Mouse (Mus musculus): Measurements from ENCODE around the gene Immp2l. TPM values are rescaled to one million over a fixed set of nuclear protein-coding genes. Genes with fewer than 3 reads are reported as not detected.
"Not testable (repeated sequence)": the region's sequence is repeated elsewhere in the genome, so short reads cannot be mapped to it uniquely, and the experiment has no call there.

Immp2l gene
- total RNA-seq, 1 experiment: 11.4 TPM

- in situ Hi-C loops (cut with MboI; ENCODE audit: low sequenced_read_pairs in 2 of 2, unreplicated experiment in 2 of 2): no loop called here
- H3K9me3 ChIP-seq (ENCODE audit: control insufficient read depth, insufficient read depth, low read depth, low read length): no peaks in the 10 kb centered on the region
- no peak overlapping the region for H3K4me3 ChIP-seq (ENCODE audit: insufficient read depth in 1 of 2, low read depth in 1 of 2, low read length in 2 of 2, poor library complexity in 1 of 2, severe bottlenecking in 1 of 2)
- TF ChIP-seq HCFC1 (IDR thresholded peaks at IDR 0.05; ENCODE audit: borderline replicate concordance, insufficient read depth, low read length): no peak
- TF ChIP-seq ZC3H11A (IDR thresholded peaks at IDR 0.05; ENCODE audit: borderline replicate concordance, low read depth, low read length): no peak
- no peak for TF ChIP-seq ZNF384 (IDR thresholded peaks at IDR 0.05; ENCODE audit: low read depth, low read length)
- no peak for TF ChIP-seq CHD2 (IDR thresholded peaks at IDR 0.05; ENCODE audit: low read depth, low read length)
- TF ChIP-seq MAFK (IDR thresholded peaks at IDR 0.05; ENCODE audit: insufficient read depth, low read depth, low read length): no peak
- H3K36me3 ChIP-seq (ENCODE audit: control insufficient read depth, insufficient read depth, low read length, poor library complexity, severe bottlenecking): no peaks in the 10 kb centered on the region
- H3K4me1 ChIP-seq (ENCODE audit: control insufficient read depth in 2 of 2, insufficient read depth in 2 of 2, low read length in 2 of 2, poor library complexity in 1 of 2): no peaks in the 10 kb centered on the region
- H3K27ac ChIP-seq (ENCODE audit: insufficient read depth, low read depth, low read length, poor library complexity, severe bottlenecking): no peak overlapping the region
- H3K9ac ChIP-seq (ENCODE audit: insufficient read depth, low read depth, low read length, poor library complexity, severe bottlenecking): no peak overlapping the region
- DNase-seq (ENCODE audit: low read depth, low spot score): no peak
Measured at GRCm38 (mm10) chr12:41742887-41743286, 719.0 kb downstream of the Immp2l start.

GRCm38 (mm10) chr12:41763396-41763795 is 739.5 kb downstream of the Immp2l start:
- in situ Hi-C loops (cut with MboI; ENCODE audit: low sequenced_read_pairs in 2 of 2, unreplicated experiment in 2 of 2): no loop called here
- no peak overlapping the region for H3K9ac ChIP-seq (ENCODE audit: insufficient read depth, low read depth, low read length, poor library complexity, severe bottlenecking)
- no peaks in the 10 kb centered on the region for H3K9me3 ChIP-seq (ENCODE audit: control insufficient read depth, insufficient read depth, low read depth, low read length)
- no peaks in the 10 kb centered on the region for H3K4me1 ChIP-seq (ENCODE audit: control insufficient read depth in 2 of 2, insufficient read depth in 2 of 2, low read length in 2 of 2, poor library complexity in 1 of 2)
- TF ChIP-seq MAFK (IDR thresholded peaks at IDR 0.05; ENCODE audit: insufficient read depth, low read depth, low read length) (no peak), CHD2 (IDR thresholded peaks at IDR 0.05; ENCODE audit: low read depth, low read length) (no peak), HCFC1 (IDR thresholded peaks at IDR 0.05; ENCODE audit: borderline replicate concordance, insufficient read depth, low read length) (no peak), ZC3H11A (IDR thresholded peaks at IDR 0.05; ENCODE audit: borderline replicate concordance, low read depth, low read length) (no peak), ZNF384 (IDR thresholded peaks at IDR 0.05; ENCODE audit: low read depth, low read length) (no peak)
- H3K4me3 ChIP-seq (ENCODE audit: insufficient read depth in 1 of 2, low read depth in 1 of 2, low read length in 2 of 2, poor library complexity in 1 of 2, severe bottlenecking in 1 of 2): no peak overlapping the region
- no peak overlapping the region for H3K27ac ChIP-seq (ENCODE audit: insufficient read depth, low read depth, low read length, poor library complexity, severe bottlenecking)
- no peaks in the 10 kb centered on the region for H3K36me3 ChIP-seq (ENCODE audit: control insufficient read depth, insufficient read depth, low read length, poor library complexity, severe bottlenecking)
- DNase-seq (ENCODE audit: low read depth, low spot score): no peak

GRCm38 (mm10) chr12:41773961-41774360 is 750.1 kb downstream of the Immp2l start:
- TF ChIP-seq HCFC1 (IDR thresholded peaks at IDR 0.05; ENCODE audit: borderline replicate concordance, insufficient read depth, low read length) (no peak), ZC3H11A (IDR thresholded peaks at IDR 0.05; ENCODE audit: borderline replicate concordance, low read depth, low read length) (no peak), CHD2 (IDR thresholded peaks at IDR 0.05; ENCODE audit: low read depth, low read length) (no peak), MAFK (IDR thresholded peaks at IDR 0.05; ENCODE audit: insufficient read depth, low read depth, low read length) (no peak), ZNF384 (IDR thresholded peaks at IDR 0.05; ENCODE audit: low read depth, low read length) (no peak)
- no peaks in the 10 kb centered on the region for H3K36me3 ChIP-seq (ENCODE audit: control insufficient read depth, insufficient read depth, low read length, poor library complexity, severe bottlenecking)
- H3K9ac ChIP-seq (ENCODE audit: insufficient read depth, low read depth, low read length, poor library complexity, severe bottlenecking): no peak overlapping the region
- H3K27ac ChIP-seq (ENCODE audit: insufficient read depth, low read depth, low read length, poor library complexity, severe bottlenecking): no peak overlapping the region
- H3K4me1 ChIP-seq (ENCODE audit: control insufficient read depth in 2 of 2, insufficient read depth in 2 of 2, low read length in 2 of 2, poor library complexity in 1 of 2): no peaks in the 10 kb centered on the region
- in situ Hi-C loops (cut with MboI; ENCODE audit: low sequenced_read_pairs in 2 of 2, unreplicated experiment in 2 of 2): no loop called here
- no peak overlapping the region for H3K4me3 ChIP-seq (ENCODE audit: insufficient read depth in 1 of 2, low read depth in 1 of 2, low read length in 2 of 2, poor library complexity in 1 of 2, severe bottlenecking in 1 of 2)
- no peaks in the 10 kb centered on the region for H3K9me3 ChIP-seq (ENCODE audit: control insufficient read depth, insufficient read depth, low read depth, low read length)
- no peak for DNase-seq (ENCODE audit: low read depth, low spot score)

- no peak overlapping the region for H3K9ac ChIP-seq (ENCODE audit: insufficient read depth, low read depth, low read length, poor library complexity, severe bottlenecking)
- no peaks in the 10 kb centered on the region for H3K36me3 ChIP-seq (ENCODE audit: control insufficient read depth, insufficient read depth, low read length, poor library complexity, severe bottlenecking)
- H3K27ac ChIP-seq (ENCODE audit: insufficient read depth, low read depth, low read length, poor library complexity, severe bottlenecking): no peak overlapping the region
- in situ Hi-C loops (cut with MboI; ENCODE audit: low sequenced_read_pairs in 2 of 2, unreplicated experiment in 2 of 2): no loop called here
- H3K9me3 ChIP-seq (ENCODE audit: control insufficient read depth, insufficient read depth, low read depth, low read length): no peaks in the 10 kb centered on the region
- TF ChIP-seq ZNF384 (IDR thresholded peaks at IDR 0.05; ENCODE audit: low read depth, low read length): no peak
- no peak for TF ChIP-seq HCFC1 (IDR thresholded peaks at IDR 0.05; ENCODE audit: borderline replicate concordance, insufficient read depth, low read length)
- TF ChIP-seq MAFK (IDR thresholded peaks at IDR 0.05; ENCODE audit: insufficient read depth, low read depth, low read length): no peak
- TF ChIP-seq CHD2 (IDR thresholded peaks at IDR 0.05; ENCODE audit: low read depth, low read length): no peak
- TF ChIP-seq ZC3H11A (IDR thresholded peaks at IDR 0.05; ENCODE audit: borderline replicate concordance, low read depth, low read length): no peak
- DNase-seq (ENCODE audit: low read depth, low spot score): no peak
- no peak overlapping the region for H3K4me3 ChIP-seq (ENCODE audit: insufficient read depth in 1 of 2, low read depth in 1 of 2, low read length in 2 of 2, poor library complexity in 1 of 2, severe bottlenecking in 1 of 2)
- no peaks in the 10 kb centered on the region for H3K4me1 ChIP-seq (ENCODE audit: control insufficient read depth in 2 of 2, insufficient read depth in 2 of 2, low read length in 2 of 2, poor library complexity in 1 of 2)
Measured at GRCm38 (mm10) chr12:41774623-41775323, 750.9 kb downstream of the Immp2l start.

GRCm38 (mm10) chr12:41777762-41778161 is 753.9 kb downstream of the Immp2l start:
- DNase-seq (ENCODE audit: low read depth, low spot score); H3K4me1 ChIP-seq (ENCODE audit: control insufficient read depth in 2 of 2, insufficient read depth in 2 of 2, low read length in 2 of 2, poor library complexity in 1 of 2); in situ Hi-C loops (cut with MboI; ENCODE audit: low sequenced_read_pairs in 2 of 2, unreplicated experiment in 2 of 2); H3K9me3 ChIP-seq (ENCODE audit: control insufficient read depth, insufficient read depth, low read depth, low read length); H3K36me3 ChIP-seq (ENCODE audit: control insufficient read depth, insufficient read depth, low read length, poor library complexity, severe bottlenecking); H3K4me3 ChIP-seq (ENCODE audit: insufficient read depth in 1 of 2, low read depth in 1 of 2, low read length in 2 of 2, poor library complexity in 1 of 2, severe bottlenecking in 1 of 2); H3K27ac ChIP-seq (ENCODE audit: insufficient read depth, low read depth, low read length, poor library complexity, severe bottlenecking); H3K9ac ChIP-seq (ENCODE audit: insufficient read depth, low read depth, low read length, poor library complexity, severe bottlenecking): not testable (repeated sequence)

GRCm38 (mm10) chr12:41793681-41794080 is 769.8 kb downstream of the Immp2l start:
- H3K4me3 ChIP-seq (ENCODE audit: insufficient read depth in 1 of 2, low read depth in 1 of 2, low read length in 2 of 2, poor library complexity in 1 of 2, severe bottlenecking in 1 of 2); DNase-seq (ENCODE audit: low read depth, low spot score); H3K27ac ChIP-seq (ENCODE audit: insufficient read depth, low read depth, low read length, poor library complexity, severe bottlenecking): not testable (repeated sequence)

More at GRCm38 (mm10) chr12:41793681-41794080, 769.8 kb downstream of the Immp2l start:
- H3K4me1 ChIP-seq (ENCODE audit: control insufficient read depth in 2 of 2, insufficient read depth in 2 of 2, low read length in 2 of 2, poor library complexity in 1 of 2); H3K9ac ChIP-seq (ENCODE audit: insufficient read depth, low read depth, low read length, poor library complexity, severe bottlenecking); in situ Hi-C loops (cut with MboI; ENCODE audit: low sequenced_read_pairs in 2 of 2, unreplicated experiment in 2 of 2); H3K9me3 ChIP-seq (ENCODE audit: control insufficient read depth, insufficient read depth, low read depth, low read length); H3K36me3 ChIP-seq (ENCODE audit: control insufficient read depth, insufficient read depth, low read length, poor library complexity, severe bottlenecking): not testable (repeated sequence)

Data from ES-E14 (cell line).